Mouse (Mus musculus) frontal cortex, postnatal 10 days (tissue): Measurements from ENCODE around the gene Pfas.

Source experiments
- DNase-seq, 2 experiments: peaks; one replicate each; pipeline ENCODE4 v3.0.0; 2022; ENCODE audit warnings: low spot score in 2 of 2, mixed read lengths in 1 of 2

Pfas gene

GRCm38 (mm10) chr11:69008182-69009121, at the start of gene Pfas:
Gene Pfas (minus strand): TSS chr11:69008460.
- DNase-seq = peak; percentile 87 to 93

GRCm38 (mm10) chr11:69053848-69054247, 45.6 kb upstream of the Pfas start:
- DNase-seq = no peak

GRCm38 (mm10) chr11:69052824-69053421, 44.7 kb upstream of the Pfas start:
- DNase-seq = no peak

- no peak for DNase-seq
Measured at GRCm38 (mm10) chr11:69051771-69052170, 43.5 kb upstream of the Pfas start.

GRCm38 (mm10) chr11:69050748-69051147, 42.5 kb upstream of the Pfas start:
- DNase-seq = no peak

GRCm38 (mm10) chr11:69048151-69048550, 39.9 kb upstream of the Pfas start:
- DNase-seq = no peak

GRCm38 (mm10) chr11:69047592-69047991, 39.3 kb upstream of the Pfas start:
- DNase-seq = no peak

- no peak for DNase-seq
Measured at GRCm38 (mm10) chr11:69046395-69046774, 38.1 kb upstream of the Pfas start.

- peak; percentile 50 to 76 for DNase-seq
Measured at GRCm38 (mm10) chr11:69045531-69046394, 37.5 kb upstream of the Pfas start, which contains the start of gene Aurkb. Gene Aurkb (plus strand): TSS chr11:69045647.

- no peak for DNase-seq
Measured at GRCm38 (mm10) chr11:69038173-69038572, 29.9 kb upstream of the Pfas start.

- peak in 1 of 2 experiments; percentile 77 for DNase-seq
Measured at GRCm38 (mm10) chr11:69037231-69038061, 29.2 kb upstream of the Pfas start.

- DNase-seq = peak in 1 of 2 experiments; percentile 85
Measured at GRCm38 (mm10) chr11:69036486-69037230, 28.4 kb upstream of the Pfas start.

GRCm38 (mm10) chr11:69035849-69036248, 27.6 kb upstream of the Pfas start:
- peak; percentile 82 to 85 for DNase-seq

GRCm38 (mm10) chr11:69035411-69035810, 27.2 kb upstream of the Pfas start:
- DNase-seq = no peak

- no peak for DNase-seq
Measured at GRCm38 (mm10) chr11:69034585-69034984, 26.3 kb upstream of the Pfas start.

GRCm38 (mm10) chr11:69033552-69033951, 25.3 kb upstream of the Pfas start:
- DNase-seq = no peak

- no peak for DNase-seq
Measured at GRCm38 (mm10) chr11:69028805-69029204, 20.5 kb upstream of the Pfas start.

- DNase-seq = no peak
Measured at GRCm38 (mm10) chr11:69026562-69026961, 18.3 kb upstream of the Pfas start.

- no peak for DNase-seq
Measured at GRCm38 (mm10) chr11:69020691-69021090, 12.4 kb upstream of the Pfas start.

GRCm38 (mm10) chr11:69016755-69017154, 8.5 kb upstream of the Pfas start:
- DNase-seq = no peak
